Mouse (Mus musculus): ENCODE measurements around the gene Slc2a4. TPM values are rescaled to one million over a fixed set of nuclear protein-coding genes. Genes with fewer than 3 reads are reported as not detected.
A peak's percentile ranks its signal among the peaks of the same experiment; 100 is the strongest.

Gene Slc2a4
- polyA plus RNA-seq, 1 experiment from 2014 or later = 4.4 TPM

DNA sequence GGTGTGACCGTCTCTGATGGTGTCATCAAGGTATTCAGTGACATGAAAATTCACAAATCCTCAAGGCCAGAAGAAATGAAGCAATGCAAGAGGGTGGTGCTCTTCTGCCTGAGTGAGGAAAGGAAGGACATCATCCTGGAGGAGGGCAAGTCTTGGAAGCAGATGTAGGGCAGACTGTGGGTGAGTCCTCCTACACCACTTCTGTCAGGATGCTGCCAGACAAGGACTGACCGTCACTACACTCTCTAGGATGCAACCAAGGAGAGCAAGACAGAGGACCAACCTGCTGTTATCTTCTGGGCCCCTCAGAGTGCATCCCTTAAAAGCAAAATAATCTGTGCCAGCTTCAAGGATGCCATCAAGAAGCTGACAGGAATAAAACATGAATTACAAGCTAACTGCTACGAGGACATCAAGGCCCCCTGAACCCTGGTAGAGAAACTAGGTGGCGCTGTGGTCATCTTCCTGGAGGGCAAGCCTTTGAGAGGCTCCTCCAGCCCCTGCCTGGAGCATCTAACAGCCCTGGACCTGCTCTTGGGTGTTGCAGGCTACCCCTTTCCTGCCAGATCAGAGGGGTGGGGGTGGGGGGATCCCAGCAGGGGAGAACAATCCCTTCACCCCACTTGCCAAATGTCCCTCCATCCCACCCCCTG lies 2.9 kb upstream of the Slc2a4 start:
- Histone ChIP-seq H3K27ac (no peak overlapping the region), H3K9me3 (no peaks in the 10 kb centered on the region), H3K27me3 (0 out of 2 replicates have a peak, but pooled peaks cover 18% of the 10 kb centered on the region), H3K9ac (replicated peaks) (no peak overlapping the region), H3K36me3 (no peaks in the 10 kb centered on the region), H3K4me3 (replicated peaks) (no peak overlapping the region), H3K4me1 (replicated peaks) (peaks cover 16% of the 10 kb centered on the region), H3K4me2 (replicated peaks) (no peak overlapping the region)
- 38% methylated on average over 4 of the region's 4 CpGs for WGBS
- no peak for ATAC-seq

DNA sequence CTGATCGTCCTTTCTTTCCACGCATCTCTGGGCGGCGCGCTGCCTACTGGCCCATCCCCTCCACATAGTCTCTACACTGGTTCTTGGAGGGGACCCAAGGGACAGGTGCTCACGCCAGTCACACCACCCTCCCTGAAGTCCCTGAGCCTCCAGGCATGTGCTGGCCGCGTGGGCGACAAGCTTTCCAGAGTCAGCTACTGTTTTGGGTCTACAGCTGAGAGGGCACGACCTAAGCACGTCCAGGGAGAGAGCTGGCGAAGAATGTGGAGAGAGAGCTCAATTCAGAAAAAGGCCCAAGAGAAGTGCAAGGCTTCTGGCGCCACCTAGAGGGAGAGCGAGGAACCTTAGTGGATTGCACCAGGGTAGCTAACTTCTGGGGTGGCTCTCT lies 769 bp upstream of the Slc2a4 start:
- Histone ChIP-seq H3K27ac (peak overlapping the region; percentile 49), H3K36me3 (no peaks in the 10 kb centered on the region), H3K9me3 (no peaks in the 10 kb centered on the region), H3K27me3 (0 out of 2 replicates have a peak, but pooled peaks cover 18% of the 10 kb centered on the region), H3K4me1 (replicated peaks) (peaks cover 16% of the 10 kb centered on the region), H3K9ac (replicated peaks) (no peak overlapping the region; the same call in 1 of the 2 replicates), H3K4me3 (replicated peaks) (peak overlapping the region; percentile 44), H3K4me2 (replicated peaks) (peak overlapping the region; percentile 59)
- WGBS = under 1% methylated on average over 14 of the region's 14 CpGs
- peak; percentile 71 for ATAC-seq

DNA sequence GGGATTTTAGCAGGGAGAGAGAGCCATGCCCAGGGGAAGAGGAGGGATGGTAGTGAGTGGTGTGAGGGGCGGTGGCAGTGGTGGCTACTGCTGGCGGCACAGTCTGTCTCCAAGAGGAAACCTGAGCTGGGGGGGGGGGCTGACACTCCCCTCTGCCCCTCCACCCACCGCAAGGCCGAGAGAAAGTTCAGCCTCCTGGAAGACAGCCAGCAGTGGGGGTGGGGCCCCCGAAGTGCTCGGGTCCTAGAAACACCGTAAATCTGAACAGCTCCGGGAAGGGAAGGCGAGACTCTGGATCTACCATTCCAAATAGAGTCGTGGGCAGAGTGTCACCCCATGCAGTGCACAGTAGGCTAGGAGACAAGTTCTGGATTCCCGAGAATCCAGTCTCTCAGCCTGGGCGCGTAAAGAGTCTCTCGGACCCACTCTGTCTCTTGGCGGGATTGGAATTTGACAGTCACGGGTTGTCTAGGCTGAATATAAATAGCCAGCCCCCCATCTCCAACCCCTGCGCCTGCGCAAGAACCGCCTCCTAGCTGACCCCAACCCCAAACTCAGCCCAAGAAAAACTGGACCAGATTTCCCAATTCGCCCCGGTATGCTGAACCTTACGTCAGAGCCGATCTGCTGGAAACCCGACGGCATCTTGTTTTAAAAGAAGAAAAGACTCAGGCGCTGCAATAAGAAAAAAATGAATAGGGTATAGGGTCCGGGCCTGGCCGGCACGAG lies 487 bp downstream of the Slc2a4 start:
- WGBS = 2% methylated on average over 29 of the region's 29 CpGs
- Histone ChIP-seq H3K36me3 (no peaks in the 10 kb centered on the region), H3K27ac (0 out of 2 replicates have a peak overlapping the region, but pooled peaks have one; percentile 2), H3K9me3 (no peaks in the 10 kb centered on the region), H3K27me3 (0 out of 2 replicates have a peak, but pooled peaks cover 14% of the 10 kb centered on the region), H3K4me2 (replicated peaks) (peak overlapping the region; percentile 59), H3K9ac (replicated peaks) (peak overlapping the region; percentile 46), H3K4me1 (replicated peaks) (peaks cover 16% of the 10 kb centered on the region), H3K4me3 (replicated peaks) (peak overlapping the region; percentile 44)
- peak; percentile 32 for ATAC-seq

DNA sequence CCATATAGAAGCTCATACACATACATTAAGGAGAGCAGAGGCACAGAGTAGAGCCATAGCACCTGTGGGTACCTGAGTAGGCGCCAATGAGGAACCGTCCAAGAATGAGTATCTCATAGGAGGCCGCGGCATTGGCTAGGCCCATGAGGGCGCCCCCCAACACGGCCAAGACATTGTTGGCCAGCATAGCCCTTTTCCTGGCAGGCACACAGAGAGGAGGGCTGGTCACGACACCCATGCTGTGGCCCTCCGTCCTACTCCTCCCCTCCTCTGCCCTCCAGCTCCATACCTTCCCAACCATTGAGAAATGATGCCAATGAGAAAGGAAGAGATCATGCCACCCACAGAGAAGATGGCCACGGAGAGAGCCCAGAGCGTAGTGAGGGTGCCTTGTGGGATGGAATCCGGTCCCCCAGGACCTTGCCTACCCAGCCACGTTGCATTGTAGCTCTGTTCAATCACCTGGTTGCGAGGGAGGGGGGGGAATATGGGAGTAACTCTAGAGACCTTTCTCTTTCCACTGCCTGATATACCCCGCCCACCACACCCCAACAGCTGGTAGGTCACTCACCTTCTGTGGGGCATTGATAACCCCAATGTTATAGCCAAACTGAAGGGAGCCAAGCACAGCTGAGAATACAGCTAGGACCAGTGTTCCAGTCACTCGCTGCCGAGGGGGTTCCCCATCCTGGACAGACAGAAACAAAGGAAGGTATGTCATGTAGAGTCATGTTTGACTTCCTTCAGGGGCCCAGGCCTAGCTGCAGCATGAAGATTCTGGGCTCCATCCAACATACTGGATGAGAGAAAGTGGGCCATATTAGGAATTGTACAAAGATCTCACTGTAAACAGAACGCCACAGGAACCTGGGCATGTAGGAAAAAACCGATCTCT lies 1.7 kb downstream of the Slc2a4 start:
- no peak for ATAC-seq
- 0 out of 2 replicates have a peak, but pooled peaks cover 6% of the 10 kb centered on the region for H3K27me3 ChIP-seq
- no peaks in the 10 kb centered on the region for H3K9me3 ChIP-seq
- no peak overlapping the region for H3K9ac ChIP-seq (replicated peaks)
- H3K4me3 ChIP-seq (replicated peaks) = no peak overlapping the region
- H3K36me3 ChIP-seq = no peaks in the 10 kb centered on the region
- peaks cover 16% of the 10 kb centered on the region for H3K4me1 ChIP-seq (replicated peaks)
- no peak overlapping the region for H3K27ac ChIP-seq
- 94% methylated on average over 18 of the region's 18 CpGs for WGBS
- no peak overlapping the region for H3K4me2 ChIP-seq (replicated peaks)

DNA sequence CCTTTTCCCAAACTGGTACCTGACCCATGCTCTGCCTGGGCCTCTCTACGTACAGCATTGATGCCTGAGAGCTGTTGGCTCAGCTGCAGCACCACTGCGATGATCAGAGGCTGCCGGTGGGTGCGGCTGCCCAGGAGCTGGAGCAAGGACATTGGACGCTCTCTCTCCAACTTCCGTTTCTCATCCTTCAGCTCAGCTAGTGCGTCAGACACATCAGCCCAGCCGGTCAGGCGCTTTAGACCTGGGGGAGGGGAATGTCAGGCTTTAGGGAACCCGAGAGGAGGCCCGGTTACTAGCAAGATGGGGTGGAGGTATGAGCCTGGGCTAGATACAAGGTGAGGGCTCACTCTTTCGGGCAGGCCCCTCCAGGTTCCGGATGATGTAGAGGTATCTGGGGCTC lies 2.8 kb downstream of the Slc2a4 start:
- Histone ChIP-seq H3K36me3 (no peaks in the 10 kb centered on the region), H3K9me3 (no peaks in the 10 kb centered on the region), H3K9ac (replicated peaks) (no peak overlapping the region), H3K27me3 (no peaks in the 10 kb centered on the region), H3K4me1 (replicated peaks) (peaks cover 16% of the 10 kb centered on the region), H3K4me3 (replicated peaks) (no peak overlapping the region), H3K4me2 (replicated peaks) (no peak overlapping the region), H3K27ac (no peak overlapping the region)
- no peak for ATAC-seq
- 78% methylated on average over 13 of the region's 13 CpGs for WGBS

DNA sequence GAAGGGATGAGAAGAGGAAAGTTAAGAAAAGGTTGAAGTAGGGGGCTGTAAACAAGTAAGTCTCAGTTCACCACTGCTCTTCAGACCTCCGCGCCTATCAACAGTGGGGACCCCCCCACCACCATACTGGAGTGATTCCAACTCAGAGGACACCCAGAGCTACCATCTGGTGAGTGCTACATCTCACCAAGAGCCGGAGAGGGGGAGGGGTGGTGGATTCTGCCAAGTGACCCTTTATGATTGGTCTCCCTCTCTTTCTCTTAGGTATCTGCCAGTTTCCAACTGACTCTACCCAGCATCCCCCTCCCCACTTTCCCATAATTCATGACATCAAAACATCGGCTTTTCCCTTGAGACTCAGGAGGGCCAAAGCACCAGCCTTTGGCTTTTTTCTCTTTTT lies 7.0 kb downstream of the Slc2a4 start:
- Histone ChIP-seq H3K4me3 (replicated peaks) (no peak overlapping the region), H3K9me3 (no peaks in the 10 kb centered on the region), H3K4me2 (replicated peaks) (no peak overlapping the region), H3K9ac (replicated peaks) (no peak overlapping the region), H3K27ac (no peak overlapping the region), H3K27me3 (peaks cover 35% of the 10 kb centered on the region), H3K4me1 (replicated peaks) (peaks cover 14% of the 10 kb centered on the region), H3K36me3 (no peaks in the 10 kb centered on the region)
- ATAC-seq = no peak
- 77% methylated on average over 4 of the region's 4 CpGs for WGBS

DNA sequence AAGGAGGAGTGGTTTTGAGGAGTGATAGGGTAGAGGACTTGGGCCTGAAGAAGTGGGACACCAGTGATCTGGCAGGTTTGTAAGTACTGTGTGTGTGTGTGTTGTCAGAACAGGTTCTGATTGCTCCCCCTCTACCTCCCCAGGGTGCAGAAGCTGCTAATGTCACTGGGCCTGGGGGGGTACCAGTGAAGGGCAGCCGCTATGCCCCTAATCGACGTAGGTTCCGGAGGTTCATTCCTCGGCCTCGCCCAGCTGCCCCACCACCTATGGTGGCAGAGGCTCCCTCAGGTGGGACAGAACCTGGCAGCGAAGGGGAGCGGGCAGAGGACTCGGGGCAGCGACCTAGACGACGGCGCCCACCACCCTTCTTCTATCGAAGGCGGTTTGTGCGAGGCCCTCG lies 8.3 kb downstream of the Slc2a4 start:
- no peak for ATAC-seq

DNA sequence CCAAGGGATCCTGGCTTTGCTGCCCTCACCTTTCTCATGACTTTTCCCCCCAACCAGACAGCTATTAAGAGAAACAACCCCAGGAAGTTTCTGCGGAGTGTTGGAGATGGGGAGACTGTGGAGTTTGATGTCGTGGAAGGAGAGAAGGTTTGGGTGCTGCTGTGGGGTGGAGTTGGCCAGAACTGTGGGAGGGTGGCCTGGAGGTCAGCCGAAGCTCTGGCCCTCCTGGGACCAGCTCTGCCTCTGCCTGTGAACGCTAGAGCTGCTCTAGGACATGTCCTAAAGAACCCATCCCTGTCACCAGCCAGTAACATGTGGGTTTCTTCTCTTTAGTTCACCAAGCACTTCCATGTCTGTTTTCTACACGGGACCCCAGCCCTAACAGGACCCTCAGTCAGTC lies 8.8 kb downstream of the Slc2a4 start:
- Histone ChIP-seq H3K4me2 (replicated peaks) (no peak overlapping the region), H3K27me3 (peaks cover 46% of the 10 kb centered on the region), H3K27ac (no peak overlapping the region), H3K9me3 (no peaks in the 10 kb centered on the region), H3K4me1 (replicated peaks) (peaks cover 21% of the 10 kb centered on the region), H3K4me3 (replicated peaks) (no peak overlapping the region), H3K36me3 (no peaks in the 10 kb centered on the region), H3K9ac (replicated peaks) (no peak overlapping the region)
- WGBS = 66% methylated on average over 5 of the region's 5 CpGs
- ATAC-seq = no peak

More for the DNA sequence above, 8.3 kb downstream of the Slc2a4 start:
- no peak overlapping the region for H3K27ac ChIP-seq
- H3K4me2 ChIP-seq (replicated peaks) = no peak overlapping the region
- no peaks in the 10 kb centered on the region for H3K9me3 ChIP-seq
- H3K4me1 ChIP-seq (replicated peaks) = peaks cover 21% of the 10 kb centered on the region
- H3K27me3 ChIP-seq = peaks cover 42% of the 10 kb centered on the region
- 94% methylated on average over 17 of the region's 17 CpGs for WGBS
- H3K4me3 ChIP-seq (replicated peaks) = no peak overlapping the region
- no peak overlapping the region for H3K9ac ChIP-seq (replicated peaks)
- H3K36me3 ChIP-seq = no peaks in the 10 kb centered on the region

DNA sequence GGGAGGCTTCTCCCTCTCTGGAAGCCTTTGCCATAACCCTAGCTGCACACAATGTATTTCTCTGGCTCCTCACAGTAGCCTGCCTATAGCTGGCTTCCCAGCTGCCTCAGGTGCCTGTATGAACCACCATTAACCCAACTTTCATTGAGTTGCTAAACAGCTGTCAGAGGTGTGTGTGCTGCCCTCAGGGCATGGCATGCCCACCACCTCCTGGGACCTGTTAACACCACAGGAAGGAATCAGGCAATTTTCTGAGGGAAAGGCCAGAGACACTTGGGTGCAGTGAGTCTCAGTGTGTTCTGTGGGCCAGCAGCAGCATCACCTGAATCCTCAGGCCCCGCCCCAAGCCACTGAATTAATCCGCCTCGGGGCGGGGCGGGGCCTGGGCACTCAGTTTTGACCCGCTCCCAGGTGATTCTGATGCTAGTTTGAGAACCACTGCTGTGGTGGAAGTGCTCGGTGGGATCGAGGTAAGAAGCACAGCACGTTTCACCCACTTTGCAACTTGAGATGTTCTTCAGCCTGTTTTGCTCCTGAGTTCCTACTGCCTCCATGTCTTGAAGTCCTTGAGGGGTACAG lies 9.5 kb downstream of the Slc2a4 start:
- H3K4me2 ChIP-seq (replicated peaks) = no peak overlapping the region
- no peak for ATAC-seq
- peaks cover 21% of the 10 kb centered on the region for H3K4me1 ChIP-seq (replicated peaks)
- 20% methylated on average over 9 of the region's 9 CpGs for WGBS
- H3K27ac ChIP-seq = no peak overlapping the region
- no peaks in the 10 kb centered on the region for H3K36me3 ChIP-seq
- H3K9ac ChIP-seq (replicated peaks) = no peak overlapping the region
- H3K9me3 ChIP-seq = no peaks in the 10 kb centered on the region
- H3K27me3 ChIP-seq = peaks cover 46% of the 10 kb centered on the region
- no peak overlapping the region for H3K4me3 ChIP-seq (replicated peaks)

DNA sequence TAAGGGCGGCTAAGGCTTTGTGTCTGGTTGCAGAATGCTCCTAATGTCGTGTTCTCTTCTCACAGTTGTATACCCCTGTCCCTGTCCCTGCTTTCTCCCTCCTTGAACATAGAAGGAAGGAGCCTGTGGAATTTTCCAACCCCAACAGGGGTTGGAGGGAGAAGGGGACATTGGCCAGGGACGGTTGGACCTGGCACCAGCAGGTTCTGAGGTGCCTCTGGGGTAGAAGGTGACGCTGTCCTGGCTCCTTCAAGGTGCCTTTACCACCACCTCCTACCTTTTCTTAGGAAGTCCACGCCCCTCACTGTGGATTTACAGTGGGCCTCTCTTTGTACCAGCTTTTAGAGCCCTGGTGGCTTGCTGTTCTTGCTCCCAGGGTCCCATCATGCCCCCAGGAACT lies 10.2 kb downstream of the Slc2a4 start:
- Histone ChIP-seq H3K9ac (replicated peaks) (peak overlapping the region; percentile 36; the same call in 1 of the 2 replicates), H3K4me3 (replicated peaks) (no peak overlapping the region), H3K9me3 (no peaks in the 10 kb centered on the region), H3K27ac (no peak overlapping the region), H3K4me2 (replicated peaks) (no peak overlapping the region), H3K36me3 (no peaks in the 10 kb centered on the region), H3K4me1 (replicated peaks) (peaks cover 21% of the 10 kb centered on the region), H3K27me3 (peaks cover 46% of the 10 kb centered on the region)
- WGBS = 68% methylated on average over 5 of the region's 5 CpGs
- no peak for ATAC-seq

DNA sequence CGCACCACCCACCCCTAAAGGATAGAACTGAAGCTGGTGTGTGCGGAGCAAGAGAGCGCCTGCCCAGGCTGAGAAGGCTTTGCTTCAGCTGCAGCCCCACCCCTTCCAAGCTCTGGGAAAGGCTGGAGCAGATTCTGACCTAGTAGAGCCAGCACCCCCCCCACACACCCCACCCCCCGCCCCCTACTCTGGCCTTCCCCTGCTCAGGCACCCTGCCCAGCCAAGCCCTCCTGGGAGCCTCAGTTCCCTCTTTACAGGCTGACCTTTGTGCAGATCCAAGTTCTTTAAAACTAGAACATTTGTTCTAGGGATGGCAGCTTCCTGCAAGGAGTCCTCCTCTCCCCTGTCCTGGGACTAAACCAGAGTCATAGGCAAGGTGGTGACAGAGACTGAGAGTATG lies 10.6 kb downstream of the Slc2a4 start:
- H3K36me3 ChIP-seq = no peaks in the 10 kb centered on the region
- 38% methylated on average over 4 of the region's 4 CpGs for WGBS

More for the DNA sequence above, 10.6 kb downstream of the Slc2a4 start:
- no peak overlapping the region for H3K27ac ChIP-seq
- H3K4me2 ChIP-seq (replicated peaks) = no peak overlapping the region
- H3K9me3 ChIP-seq = no peaks in the 10 kb centered on the region
- no peak overlapping the region for H3K4me3 ChIP-seq (replicated peaks)
- H3K9ac ChIP-seq (replicated peaks) = no peak overlapping the region
- ATAC-seq = no peak
- peaks cover 46% of the 10 kb centered on the region for H3K27me3 ChIP-seq
- H3K4me1 ChIP-seq (replicated peaks) = peaks cover 21% of the 10 kb centered on the region

All from midbrain, embryonic 13.5 days (tissue).